Mouse (Mus musculus) kidney, postnatal 0 days (tissue): Measurements from ENCODE around the gene Lrpprc. TPM values are rescaled to one million over a fixed set of nuclear protein-coding genes. Genes with fewer than 3 reads are reported as not detected.

Source experiments
- ATAC-seq: fragments of 200-750 bp; cut with Nextera tagmentation; replicated peaks from 2 replicates; pipeline ENCODE4 v1.8.0; 2017; ENCODE audit warnings: low read depth, moderate number of reproducible peaks, moderate TSS enrichment, moderate library complexity; ENCODE audit not compliant: low FRiP score
- DNase-seq: peaks from one replicate; pipeline ENCODE4 v3.0.0-alpha.2; 2016; ENCODE audit warnings: low spot score
- H3K27ac ChIP-seq: fragments of 300-500 bp; sonication (generic); 2 replicates; pipeline ENCODE4 v1.5.1; 2014; ENCODE audit warnings: mild to moderate bottlenecking
- H3K27me3 ChIP-seq: fragments of 300-500 bp; sonication (generic); 2 replicates; pipeline ENCODE4 v1.6.1; 2014; ENCODE audit warnings: low read length, mixed read lengths; ENCODE audit not compliant: insufficient read depth
- H3K36me3 ChIP-seq: fragments of 300-500 bp; sonication (generic); 2 replicates; pipeline ENCODE4 v1.6.1; 2014; ENCODE audit warnings: low read length, mixed read lengths; ENCODE audit not compliant: insufficient read depth
- H3K4me1 ChIP-seq: fragments of 300-500 bp; sonication (generic); replicated peaks from 2 replicates; pipeline ENCODE4 v1.6.1; 2014; ENCODE audit warnings: antibody characterized with exemption, low read length, mixed read lengths; ENCODE audit not compliant: insufficient read depth
- H3K4me2 ChIP-seq: fragments of 300-500 bp; sonication (generic); 2 replicates; pipeline ENCODE4 v1.6.1; 2014; ENCODE audit warnings: mild to moderate bottlenecking, low read length, moderate library complexity, mixed read lengths
- H3K4me3 ChIP-seq: fragments of 300-500 bp; sonication (generic); replicated peaks from 2 replicates; pipeline ENCODE4 v1.5.1; 2014; ENCODE audit warnings: low read depth, low read length
- H3K9ac ChIP-seq: fragments of 300-500 bp; sonication (generic); 2 replicates; pipeline ENCODE4 v1.6.1; 2014; ENCODE audit warnings: low read depth, low read length
- H3K9me3 ChIP-seq: fragments of 300-500 bp; sonication (generic); replicated peaks from 2 replicates; pipeline ENCODE4 v1.6.1; 2016; ENCODE audit warnings: low read length, inconsistent platforms, mixed read lengths
- CTCF ChIP-seq: IDR thresholded peaks from 2 replicates; pipeline ENCODE4 v1.5.1; 2016; ENCODE audit warnings: antibody characterized with exemption, low read depth, mild to moderate bottlenecking, moderate library complexity
- WGBS: fragments of 180-500 bp; shearing (Covaris S2); extraction: QIAGEN DNeasy Blood & Tissue Kit; methylation state at CpG from one replicate; pipeline ENCODE4 v1.1.7; 2014; 5-methylcytosine and 5-hydroxymethylcytosine counted together
- polyA plus RNA-seq: library from polyadenylated mRNA; unstranded; fragments of >200 nt; fragmentation: Nextera tagmentation; extraction: Ambion mirVana; gene quantifications from 2 replicates; pipeline ENCODE4 v1.2.1, GENCODE M21; 2015

Lrpprc gene
- polyA plus RNA-seq, 1 experiment from 2014 or later: 31.2 TPM

DNA sequence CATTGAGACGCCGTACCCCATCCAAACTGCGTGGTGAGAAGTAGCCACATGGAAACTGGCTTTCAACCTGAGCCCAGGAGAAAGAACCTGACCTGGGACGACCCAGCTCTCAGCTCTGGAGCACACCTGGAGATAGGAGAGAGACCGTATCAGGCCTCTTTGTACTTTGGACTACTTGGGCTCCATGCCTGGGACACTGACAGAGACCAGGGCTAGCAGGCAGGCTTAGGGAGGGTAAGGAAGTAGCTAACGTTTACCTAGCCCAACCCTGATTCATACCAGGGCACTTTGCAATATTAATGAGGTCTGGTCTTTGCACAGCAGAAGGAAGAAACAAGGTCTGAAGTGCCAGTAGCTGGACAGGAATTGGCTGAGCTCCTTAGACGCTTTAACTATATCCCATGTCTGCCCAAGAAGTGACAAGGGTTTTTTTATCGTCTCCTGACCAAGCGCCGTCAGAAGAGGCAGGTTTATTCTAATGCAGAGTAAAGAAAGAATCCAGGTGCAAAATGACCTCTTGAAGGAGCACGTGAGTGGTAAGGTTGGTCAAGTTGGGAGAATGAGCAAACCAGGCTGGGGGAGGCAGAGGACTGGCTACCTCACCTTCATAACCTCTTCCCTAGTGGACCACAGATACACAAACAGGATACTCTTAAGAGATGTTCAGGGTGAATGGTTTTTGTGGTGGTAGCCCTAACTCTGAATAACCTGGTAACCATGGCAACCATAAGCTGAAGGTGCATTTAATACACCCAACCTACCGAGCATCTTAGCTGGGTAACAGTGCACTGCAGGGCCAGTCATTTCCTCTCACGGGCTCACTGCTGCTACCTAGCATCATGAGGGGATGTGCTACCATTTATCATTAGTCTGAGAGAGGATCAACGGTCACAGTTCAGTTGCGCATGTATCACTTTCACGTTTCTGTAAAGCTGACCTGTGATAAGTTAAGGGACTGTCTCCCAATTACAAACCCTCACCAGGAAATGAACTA is 117.9 kb downstream of the Lrpprc start:
- ATAC-seq (peak; percentile 74), DNase-seq (no peak)
- H3K27ac ChIP-seq: 0 out of 2 replicates have a peak overlapping the region, but pooled peaks have one; percentile 19

DNA sequence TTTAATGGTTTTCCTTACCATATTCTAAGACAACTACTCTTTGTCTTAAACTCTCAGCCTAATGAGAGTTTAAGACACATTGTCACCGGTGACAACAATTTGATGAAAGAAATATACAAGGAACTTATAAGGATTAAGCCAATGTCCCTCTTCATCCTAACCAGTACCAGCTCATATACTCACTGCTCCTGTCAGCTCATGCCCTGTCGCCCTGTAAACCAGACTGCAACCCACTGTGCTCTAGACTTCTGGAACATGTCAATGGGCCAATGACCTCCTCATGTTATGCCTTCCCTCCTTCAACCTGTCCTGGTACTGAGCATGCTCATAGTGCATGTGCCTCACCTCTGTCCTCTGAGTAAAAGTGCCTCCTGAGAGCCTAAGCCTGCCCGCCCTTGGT is 122.7 kb downstream of the Lrpprc start:
- H3K27me3 ChIP-seq: no peaks in the 10 kb centered on the region
- no peak for TF ChIP-seq CTCF
- H3K27ac ChIP-seq: no peak overlapping the region
- no peak overlapping the region for H3K9ac ChIP-seq
- ATAC-seq (no peak), DNase-seq (no peak)
- no peaks in the 10 kb centered on the region for H3K36me3 ChIP-seq
- peaks cover 13% of the 10 kb centered on the region; the same call in 1 of the 2 replicates for H3K4me1 ChIP-seq
- WGBS: 92% methylated on average over 3 of the region's 3 CpGs
- no peaks in the 10 kb centered on the region for H3K9me3 ChIP-seq
- no peak overlapping the region for H3K4me2 ChIP-seq
- no peak overlapping the region for H3K4me3 ChIP-seq

More for the DNA sequence above, 117.9 kb downstream of the Lrpprc start:
- Histone ChIP-seq H3K9ac (no peak overlapping the region), H3K4me1 (peaks cover 5% of the 10 kb centered on the region; the same call in 1 of the 2 replicates), H3K4me2 (no peak overlapping the region), H3K4me3 (no peak overlapping the region), H3K9me3 (no peaks in the 10 kb centered on the region), H3K36me3 (no peaks in the 10 kb centered on the region), H3K27me3 (no peaks in the 10 kb centered on the region)
- WGBS: 49% methylated on average over 16 of the region's 16 CpGs
- no peak for TF ChIP-seq CTCF

DNA sequence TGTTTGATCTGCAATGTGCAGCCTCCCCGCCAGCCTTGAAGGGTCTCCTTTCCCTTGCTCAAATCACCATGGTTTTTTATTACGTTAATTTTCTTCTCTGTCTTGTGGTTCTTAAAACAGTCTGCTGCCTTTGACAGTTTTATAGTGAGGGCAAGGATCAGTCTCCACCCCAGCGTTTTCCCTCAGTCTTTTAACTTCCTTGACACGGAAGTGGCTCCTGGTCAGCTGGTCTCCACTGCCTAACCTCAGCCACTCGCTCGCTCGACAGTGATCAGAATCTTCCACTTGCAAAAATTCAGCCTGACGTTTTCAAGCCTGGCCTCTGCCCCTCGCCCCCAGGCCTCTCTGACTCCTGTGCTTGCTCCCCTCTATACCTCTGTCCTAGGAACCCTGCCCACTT is 124.9 kb downstream of the Lrpprc start:
- peak; percentile 90 for DNase-seq
- H3K27ac ChIP-seq: peak overlapping the region; percentile 47; the same call in 1 of the 2 replicates
- no peaks in the 10 kb centered on the region for H3K27me3 ChIP-seq
- no peak for TF ChIP-seq CTCF
- H3K4me1 ChIP-seq: peaks cover 10% of the 10 kb centered on the region; the same call in 1 of the 2 replicates
- H3K36me3 ChIP-seq: no peaks in the 10 kb centered on the region
- H3K4me3 ChIP-seq: no peak overlapping the region
- peak; percentile 76 for ATAC-seq
- whole genome bisulfite sequencing: 9% methylated on average over 9 of the region's 9 CpGs
- no peaks in the 10 kb centered on the region for H3K9me3 ChIP-seq
- H3K9ac ChIP-seq: no peak overlapping the region
- H3K4me2 ChIP-seq: peak overlapping the region; percentile 19

DNA sequence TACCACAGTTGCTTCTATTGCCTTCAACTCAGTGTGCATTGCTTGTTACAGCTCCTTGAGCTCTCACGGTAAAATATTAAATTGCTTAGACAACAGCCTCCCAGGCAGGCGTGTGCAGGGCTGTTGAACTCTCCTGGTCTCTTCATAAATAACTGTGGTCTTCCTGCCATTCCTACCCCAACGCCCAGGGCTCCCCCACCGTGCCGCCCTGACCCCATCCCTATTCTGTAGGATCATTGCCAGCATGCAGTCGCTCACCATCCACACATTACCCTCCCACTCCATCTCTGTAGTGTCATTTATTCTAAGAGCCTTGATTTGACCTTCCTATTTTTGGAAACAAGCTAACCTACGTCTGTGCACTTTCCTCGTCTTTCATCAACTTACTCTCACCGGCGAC is 125.5 kb downstream of the Lrpprc start:
- H3K27me3 ChIP-seq: no peaks in the 10 kb centered on the region
- no peak overlapping the region for H3K9ac ChIP-seq
- no peak overlapping the region for H3K4me2 ChIP-seq
- H3K9me3 ChIP-seq: no peaks in the 10 kb centered on the region
- peaks cover 10% of the 10 kb centered on the region; the same call in 1 of the 2 replicates for H3K4me1 ChIP-seq
- no peak for TF ChIP-seq CTCF
- no peaks in the 10 kb centered on the region for H3K36me3 ChIP-seq
- no peak for ATAC-seq
- peak overlapping the region; percentile 58; the same call in 1 of the 2 replicates for H3K27ac ChIP-seq
- WGBS: 14% methylated on average over 10 of the region's 10 CpGs
- no peak overlapping the region for H3K4me3 ChIP-seq
- peak; percentile 38 for DNase-seq

DNA sequence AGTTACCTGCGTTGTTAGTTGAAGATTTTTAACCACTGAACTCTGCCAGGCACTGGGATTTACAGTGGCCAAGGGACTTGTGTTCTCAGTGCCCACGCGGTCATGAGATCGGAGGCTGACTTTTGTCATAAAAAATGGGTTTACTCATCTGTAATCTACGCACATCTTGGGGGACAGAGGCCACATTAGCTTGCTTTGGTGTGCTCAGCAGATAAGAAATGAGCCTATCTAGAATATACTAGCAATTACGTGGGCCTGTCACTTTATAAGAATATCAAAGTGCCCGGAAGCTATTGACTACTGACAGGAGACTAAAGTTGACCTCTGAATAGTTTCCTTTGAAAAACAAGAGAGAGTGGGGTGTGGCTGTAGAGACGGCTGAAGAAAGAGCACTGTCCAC is 131.6 kb downstream of the Lrpprc start:
- Histone ChIP-seq H3K4me3 (no peak overlapping the region), H3K4me1 (no peaks in the 10 kb centered on the region), H3K9me3 (no peaks in the 10 kb centered on the region), H3K4me2 (no peak overlapping the region), H3K27me3 (no peaks in the 10 kb centered on the region), H3K36me3 (no peaks in the 10 kb centered on the region), H3K27ac (no peak overlapping the region), H3K9ac (no peak overlapping the region)
- no peak for ATAC-seq
- no peak for DNase-seq
- no peak for TF ChIP-seq CTCF
- 76% methylated on average over 8 of the region's 8 CpGs for whole genome bisulfite sequencing

DNA sequence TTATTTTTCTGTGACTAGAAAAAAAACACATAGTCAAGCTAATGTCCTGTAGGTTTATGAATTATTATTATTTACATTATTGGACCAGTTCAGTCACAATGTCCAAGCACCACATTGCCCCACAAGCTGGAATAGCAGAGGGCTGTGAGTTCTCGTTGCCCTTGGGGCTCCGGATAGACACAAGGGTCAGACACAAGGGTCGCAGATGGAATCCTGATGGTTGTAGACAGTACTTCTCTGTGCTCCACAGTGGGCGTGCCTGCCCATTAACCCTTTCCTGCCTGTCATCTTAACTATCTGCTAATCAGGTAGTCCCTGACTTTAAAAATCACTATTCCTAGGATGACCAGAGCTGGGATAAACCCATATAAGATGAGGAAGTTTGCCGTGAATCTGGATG is 132.4 kb downstream of the Lrpprc start:
- H3K9me3 ChIP-seq: no peaks in the 10 kb centered on the region
- no peaks in the 10 kb centered on the region for H3K36me3 ChIP-seq
- H3K27ac ChIP-seq: no peak overlapping the region
- 35% methylated on average over 5 of the region's 5 CpGs for WGBS
- no peak for ATAC-seq
- H3K4me1 ChIP-seq: no peaks in the 10 kb centered on the region
- H3K9ac ChIP-seq: no peak overlapping the region
- no peak for DNase-seq
- no peak overlapping the region for H3K4me2 ChIP-seq
- no peak for TF ChIP-seq CTCF
- H3K27me3 ChIP-seq: no peaks in the 10 kb centered on the region
- no peak overlapping the region for H3K4me3 ChIP-seq
